Comparison of ENCODE assay signal across 26 mouse cellular contexts in genomic region chr2:165561861-165562260, GRCm38 (mm10).
"Had no signal": no experiment of that assay in that cellular context is flagged by ENCODE, and none has a peak within 500 bp of the region (broad histone marks: within the 10 kb centered on the region; RNA-seq: fewer than 3 reads in every experiment).

No protein-coding gene starts in this region.

- H3K27ac ChIP-seq: heart, adult 2 months; heart, embryonic 13.5 days; heart, embryonic 15.5 days; hindbrain, embryonic 14.5 days; kidney, embryonic 15.5 days; kidney, postnatal 0 days; limb, embryonic 13.5 days; limb, embryonic 15.5 days; liver, embryonic 12.5 days; liver, embryonic 14.5 days had no signal

- H3K4me3 ChIP-seq: heart, adult 2 months; heart, embryonic 13.5 days; heart, embryonic 15.5 days; kidney, embryonic 15.5 days; limb, embryonic 13.5 days; limb, embryonic 15.5 days; liver, embryonic 12.5 days had no signal

- ATAC-seq: hindbrain, embryonic 16.5 days; intestine, embryonic 16.5 days; liver, embryonic 12.5 days had no signal

- H3K36me3 ChIP-seq: heart, embryonic 13.5 days; heart, embryonic 15.5 days; kidney, embryonic 15.5 days; limb, embryonic 13.5 days; limb, embryonic 15.5 days; liver, embryonic 12.5 days had no signal

- H3K9ac ChIP-seq: heart, embryonic 13.5 days; heart, embryonic 15.5 days; hindbrain, embryonic 14.5 days; kidney, embryonic 15.5 days; limb, embryonic 13.5 days; limb, embryonic 15.5 days; liver, embryonic 12.5 days; liver, embryonic 14.5 days had no signal

- H3K4me2 ChIP-seq: heart, embryonic 11.5 days; heart, embryonic 13.5 days; heart, embryonic 15.5 days; hindbrain, embryonic 14.5 days; kidney, embryonic 15.5 days; limb, embryonic 13.5 days; limb, embryonic 15.5 days; liver, embryonic 12.5 days had no signal

- H3K9me3 ChIP-seq: heart, embryonic 13.5 days; heart, embryonic 15.5 days; kidney, embryonic 15.5 days; limb, embryonic 13.5 days; limb, embryonic 15.5 days; liver, embryonic 12.5 days had no signal

- DNase-seq: gastrocnemius, postnatal 14 days; gastrocnemius, postnatal 36 days; heart, adult 11 months; heart, adult 2 months; heart, postnatal 14 days; heart, postnatal 36 days; kidney, adult 11 months; kidney, adult 2 months; kidney, adult 9 months; kidney, postnatal 14 days; kidney, postnatal 36 days; layer of hippocampus, adult 9-11 months; layer of hippocampus, postnatal 36 days; left cerebral cortex, postnatal 4 days had no signal
